Mouse (Mus musculus) neural tube, embryonic 12.5 days (tissue): ENCODE data around the gene Rab3a. TPM values are rescaled to one million over a fixed set of nuclear protein-coding genes. Genes with fewer than 3 reads are reported as not detected.

ENCODE experiments used
- ATAC-seq: fragments of 200-750 bp; cut with Nextera tagmentation; 2 replicates; pipeline ENCODE4 v1.8.0; 2017; ENCODE audit warnings: low read depth, mild to moderate bottlenecking, moderate TSS enrichment, moderate library complexity; ENCODE audit not compliant: low FRiP score
- H3K27ac ChIP-seq: fragments of 300-500 bp; sonication (generic); 2 replicates; pipeline ENCODE4 v1.5.1; 2016
- H3K27me3 ChIP-seq: fragments of 300-500 bp; sonication (generic); replicated peaks from 2 replicates; pipeline ENCODE4 v1.6.1; 2016; ENCODE audit warnings: mild to moderate bottlenecking
- H3K36me3 ChIP-seq: fragments of 300-500 bp; sonication (generic); 2 replicates; pipeline ENCODE4 v1.6.1; 2016; ENCODE audit warnings: mild to moderate bottlenecking
- H3K4me1 ChIP-seq: fragments of 300-500 bp; sonication (generic); 2 replicates; pipeline ENCODE4 v1.6.1; 2016
- H3K4me2 ChIP-seq: fragments of 300-500 bp; sonication (generic); replicated peaks from 2 replicates; pipeline ENCODE4 v1.6.1; 2016; ENCODE audit warnings: mild to moderate bottlenecking
- H3K4me3 ChIP-seq: fragments of 300-500 bp; sonication (generic); 2 replicates; pipeline ENCODE4 v1.5.1; 2016
- H3K9ac ChIP-seq: fragments of 300-500 bp; sonication (generic); 2 replicates; pipeline ENCODE4 v1.6.1; 2016; ENCODE audit warnings: mild to moderate bottlenecking
- H3K9me3 ChIP-seq: fragments of 300-500 bp; sonication (generic); 2 replicates; pipeline ENCODE4 v1.6.1; 2016; ENCODE audit warnings: mild to moderate bottlenecking
- WGBS: fragments of 180-500 bp; shearing (Covaris S2); methylation state at CpG from one replicate; pipeline ENCODE4 v1.1.7; 2016; 5-methylcytosine and 5-hydroxymethylcytosine counted together
- polyA plus RNA-seq: library from polyadenylated mRNA; unstranded; fragments of >200 nt; fragmentation: Nextera tagmentation; extraction: Ambion mirVana; gene quantifications from 2 replicates; pipeline ENCODE4 v1.2.1, GENCODE M21; 2016

Rab3a gene
- polyA plus RNA-seq, 1 experiment from 2014 or later, result 199 TPM

DNA sequence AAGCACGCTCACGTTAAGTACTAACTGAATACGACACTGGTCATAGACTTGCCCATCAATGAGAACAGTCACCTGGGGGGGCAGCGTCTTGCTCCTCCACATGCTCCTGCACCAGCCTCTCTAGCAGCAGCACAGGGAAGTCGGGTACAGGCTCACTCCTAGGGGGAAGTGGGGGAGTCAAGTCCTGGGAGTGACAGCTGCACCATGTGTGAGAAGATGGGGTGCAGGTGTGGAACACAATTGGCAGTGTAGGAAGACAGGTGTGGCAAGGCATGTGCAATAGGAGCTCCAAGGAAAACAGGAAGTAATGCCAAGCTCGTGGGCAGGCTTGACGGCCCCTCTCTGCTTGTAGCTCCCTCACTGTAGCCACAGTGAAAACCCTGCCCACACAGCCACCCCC, 16.7 kb downstream of the Rab3a start:
- WGBS, result 94% methylated on average over 7 of the region's 7 CpGs
- H3K4me1 ChIP-seq, result peaks cover 38% of the 10 kb centered on the region
- H3K36me3 ChIP-seq, result peaks cover 71% of the 10 kb centered on the region

DNA sequence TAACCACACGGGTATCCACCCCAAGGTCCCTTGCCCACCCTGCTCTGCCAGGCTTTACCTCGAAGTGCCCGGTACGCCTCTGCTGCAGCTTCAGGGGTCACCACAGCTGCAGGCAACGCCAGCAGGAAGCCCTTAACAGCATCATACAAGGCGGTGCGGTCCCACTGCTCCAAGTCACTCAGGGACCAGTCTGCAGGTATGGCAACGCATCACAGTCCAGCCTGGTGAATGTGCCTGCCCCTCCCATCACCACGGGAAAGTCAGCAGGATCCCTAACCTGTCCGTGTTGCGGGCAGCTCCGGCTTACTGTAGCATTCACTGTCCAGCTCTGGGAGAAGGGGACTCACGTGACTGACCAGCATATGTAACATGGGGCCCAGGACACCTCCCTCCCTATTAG, 17.6 kb downstream of the Rab3a start:
- Histone ChIP-seq H3K27ac (no peak overlapping the region), H3K36me3 (peaks cover 71% of the 10 kb centered on the region), H3K4me3 (no peak overlapping the region), H3K9ac (0 out of 2 replicates have a peak overlapping the region, but pooled peaks have one; percentile 5), H3K9me3 (no peaks in the 10 kb centered on the region), H3K4me1 (peaks cover 30% of the 10 kb centered on the region), H3K27me3 (peaks cover 2% of the 10 kb centered on the region; the same call in 1 of the 2 replicates), H3K4me2 (no peak overlapping the region)
- ATAC-seq, result no peak
- 94% methylated on average over 13 of the region's 13 CpGs for WGBS

More for the DNA sequence above, 16.7 kb downstream of the Rab3a start:
- Histone ChIP-seq H3K9ac (no peak overlapping the region), H3K9me3 (no peaks in the 10 kb centered on the region), H3K27me3 (peaks cover 2% of the 10 kb centered on the region; the same call in 1 of the 2 replicates), H3K4me3 (no peak overlapping the region), H3K27ac (no peak overlapping the region), H3K4me2 (no peak overlapping the region)
- ATAC-seq, result no peak

DNA sequence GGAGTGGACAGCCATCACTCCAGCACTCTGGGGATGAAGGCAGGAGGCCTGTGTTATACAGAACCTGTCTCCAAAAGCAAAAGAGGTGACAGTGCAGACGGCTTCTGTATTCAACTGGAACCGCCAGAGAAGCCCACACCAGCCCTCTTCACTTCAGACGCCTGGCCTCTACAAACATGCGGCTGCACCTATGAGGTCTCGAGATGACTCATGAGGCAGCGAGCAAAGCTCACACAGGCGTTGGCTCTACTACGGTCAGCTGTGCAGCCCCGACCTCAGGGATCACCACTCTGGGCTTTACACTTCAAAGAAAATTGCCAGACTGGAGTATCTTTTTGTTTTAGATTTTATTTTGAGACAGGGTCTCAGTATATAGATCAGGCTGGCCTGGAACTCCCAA, 18.4 kb downstream of the Rab3a start:
- 89% methylated on average over 9 of the region's 9 CpGs for WGBS
- ATAC-seq, result no peak
- Histone ChIP-seq H3K36me3 (peaks cover 66% of the 10 kb centered on the region), H3K9me3 (no peaks in the 10 kb centered on the region), H3K9ac (0 out of 2 replicates have a peak overlapping the region, but pooled peaks have one; percentile 13), H3K27me3 (no peaks in the 10 kb centered on the region; the same call in 1 of the 2 replicates), H3K27ac (no peak overlapping the region), H3K4me2 (0 out of 2 replicates have a peak overlapping the region, but pooled peaks have one; percentile 92), H3K4me3 (no peak overlapping the region), H3K4me1 (peaks cover 34% of the 10 kb centered on the region)

DNA sequence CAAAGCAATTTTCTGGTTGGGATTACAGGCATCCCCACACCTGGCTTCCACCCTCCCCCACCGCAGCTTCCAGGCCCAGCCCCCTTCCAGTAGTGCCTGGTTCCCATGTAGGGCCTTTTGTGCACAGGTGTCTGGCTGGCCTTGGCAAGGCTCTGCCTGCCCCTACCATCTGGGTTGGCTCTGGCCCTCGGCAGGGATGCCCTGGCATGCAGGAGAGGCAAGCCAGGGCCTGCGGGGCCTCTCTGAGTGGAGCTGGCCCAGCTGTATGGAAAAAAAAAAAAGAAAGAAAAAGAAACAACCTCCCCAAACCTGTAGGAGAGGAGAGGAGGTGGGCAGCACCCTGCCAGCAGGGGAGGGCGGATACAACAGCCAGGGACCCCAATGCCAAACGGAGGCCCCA, 18.9 kb downstream of the Rab3a start:
- Histone ChIP-seq H3K9me3 (no peaks in the 10 kb centered on the region), H3K4me3 (no peak overlapping the region), H3K9ac (peak overlapping the region; percentile 46; the same call in 1 of the 2 replicates), H3K4me2 (0 out of 2 replicates have a peak overlapping the region, but pooled peaks have one; percentile 92), H3K27me3 (no peaks in the 10 kb centered on the region), H3K27ac (no peak overlapping the region), H3K4me1 (peaks cover 39% of the 10 kb centered on the region), H3K36me3 (peaks cover 64% of the 10 kb centered on the region)
- ATAC-seq, result no peak
- 85% methylated on average over 5 of the region's 5 CpGs for WGBS

DNA sequence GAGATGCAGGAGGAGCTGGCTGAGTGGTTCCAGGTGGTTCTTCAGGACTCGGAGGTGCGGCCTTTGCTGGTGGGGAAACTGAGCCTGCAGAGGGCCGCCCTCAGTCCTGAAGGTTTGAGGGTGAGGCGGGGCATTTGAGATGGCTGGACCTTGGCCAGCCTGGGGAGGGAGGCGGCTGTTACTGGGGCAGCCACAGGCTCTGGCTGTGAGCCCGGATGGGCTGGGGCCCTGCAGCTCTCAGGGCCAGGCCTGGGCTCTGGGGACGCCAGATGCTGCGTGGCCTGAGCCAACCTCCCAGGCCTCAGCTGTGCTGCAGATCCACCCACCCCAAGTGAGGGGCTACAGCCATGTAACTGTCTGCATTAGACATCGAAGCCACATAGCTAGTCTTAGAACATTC, 19.4 kb downstream of the Rab3a start:
- ATAC-seq, result no peak
- Histone ChIP-seq H3K36me3 (peaks cover 64% of the 10 kb centered on the region), H3K9me3 (no peaks in the 10 kb centered on the region), H3K27ac (no peak overlapping the region), H3K4me1 (peaks cover 43% of the 10 kb centered on the region), H3K9ac (peak overlapping the region; percentile 46; the same call in 1 of the 2 replicates), H3K27me3 (no peaks in the 10 kb centered on the region), H3K4me3 (no peak overlapping the region), H3K4me2 (peak overlapping the region; percentile 92)
- WGBS, result 74% methylated on average over 9 of the region's 9 CpGs

DNA sequence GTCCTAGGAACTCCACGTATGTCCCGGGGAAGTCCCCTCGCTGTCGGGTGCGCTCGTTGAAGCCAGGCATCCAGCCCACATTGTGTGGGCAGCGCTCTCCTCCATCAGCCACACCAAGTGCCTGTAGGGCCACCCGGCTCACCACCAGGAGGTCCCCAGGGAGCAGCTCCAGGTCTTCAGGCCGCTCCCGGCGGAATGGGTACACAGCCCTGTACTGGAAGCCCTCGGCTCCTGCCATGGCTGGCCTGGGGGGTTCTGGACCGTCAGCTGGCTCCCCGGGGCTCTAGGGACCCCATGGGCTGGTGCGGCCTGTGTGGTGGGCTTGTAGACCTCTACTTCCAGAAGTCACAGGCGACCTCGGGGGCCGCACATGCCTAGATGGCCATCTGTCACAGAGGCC, 20.3 kb downstream of the Rab3a start:
- no peak overlapping the region for H3K4me3 ChIP-seq
- WGBS, result 96% methylated on average over 18 of the region's 18 CpGs
- no peak overlapping the region for H3K27ac ChIP-seq

DNA sequence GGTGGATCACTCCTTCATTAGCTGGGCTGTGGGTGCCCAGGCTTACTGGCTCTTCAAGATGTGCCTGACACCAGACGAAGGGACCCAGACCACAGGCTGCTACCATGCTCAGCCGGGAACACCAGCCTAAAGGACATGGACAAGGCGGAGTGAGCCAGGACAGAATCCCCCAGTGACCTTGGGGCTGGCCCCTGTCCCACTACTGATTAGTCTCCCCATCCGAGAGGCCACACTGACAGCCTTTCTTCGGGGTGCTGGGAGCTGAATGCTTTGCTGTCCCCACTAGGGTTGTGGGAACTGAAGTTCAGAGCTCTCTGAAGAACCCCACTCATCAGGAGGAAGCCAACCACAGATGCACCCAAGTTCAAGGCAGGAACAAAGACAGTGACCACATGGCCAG, 20.7 kb downstream of the Rab3a start:
- peaks cover 43% of the 10 kb centered on the region for H3K4me1 ChIP-seq
- H3K9me3 ChIP-seq, result no peaks in the 10 kb centered on the region
- no peak overlapping the region for H3K27ac ChIP-seq
- 89% methylated on average over 5 of the region's 5 CpGs for WGBS
- no peak for ATAC-seq
- peak overlapping the region; percentile 82 for H3K4me3 ChIP-seq
- no peaks in the 10 kb centered on the region for H3K27me3 ChIP-seq
- H3K4me2 ChIP-seq, result peak overlapping the region; percentile 92
- peaks cover 67% of the 10 kb centered on the region for H3K36me3 ChIP-seq
- H3K9ac ChIP-seq, result peak overlapping the region; percentile 97

More for the DNA sequence above, 20.3 kb downstream of the Rab3a start:
- peaks cover 67% of the 10 kb centered on the region for H3K36me3 ChIP-seq
- ATAC-seq, result no peak
- H3K27me3 ChIP-seq, result no peaks in the 10 kb centered on the region
- peak overlapping the region; percentile 46; the same call in 1 of the 2 replicates for H3K9ac ChIP-seq
- no peaks in the 10 kb centered on the region for H3K9me3 ChIP-seq
- H3K4me2 ChIP-seq, result peak overlapping the region; percentile 92; the same call in 1 of the 2 replicates
- H3K4me1 ChIP-seq, result peaks cover 43% of the 10 kb centered on the region

DNA sequence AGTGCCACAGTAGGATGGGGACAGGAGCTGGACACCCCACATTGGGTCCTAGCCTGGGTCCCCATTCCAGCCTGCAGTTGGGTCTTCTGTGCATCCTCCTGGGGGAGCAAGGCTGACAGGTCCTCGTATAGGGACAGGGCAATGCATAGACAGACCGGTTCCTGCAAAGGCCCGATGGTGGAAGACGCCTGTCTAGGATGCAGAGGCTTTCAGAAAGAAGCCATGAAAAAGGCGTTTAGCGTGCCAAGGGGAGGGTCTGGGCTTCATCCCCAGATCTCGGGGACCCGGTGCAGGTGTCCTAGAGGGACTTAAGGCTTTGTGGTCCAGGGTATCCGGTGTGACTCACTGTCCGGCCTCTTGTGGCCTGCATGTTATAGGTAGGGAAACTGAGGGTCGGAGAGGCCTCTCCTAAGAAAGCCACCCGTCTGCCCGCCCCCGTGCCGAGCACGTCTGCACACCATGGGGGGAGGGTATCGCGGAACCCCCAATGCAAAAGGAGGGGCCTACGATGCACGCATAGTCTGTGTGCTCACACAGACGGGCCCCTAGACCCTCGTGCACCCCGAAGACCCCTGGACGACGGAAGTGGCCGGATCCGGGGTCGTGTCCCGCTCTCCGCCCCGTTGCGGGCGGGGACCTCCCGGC, 21.5 kb downstream of the Rab3a start:
- H3K27me3 ChIP-seq, result no peaks in the 10 kb centered on the region
- 3% methylated on average over 34 of the region's 34 CpGs for WGBS
- peak overlapping the region; percentile 97 for H3K9ac ChIP-seq
- ATAC-seq, result peak; percentile 38; the same call in 1 of the 2 replicates
- H3K4me2 ChIP-seq, result peak overlapping the region; percentile 92
- no peaks in the 10 kb centered on the region for H3K9me3 ChIP-seq
- peak overlapping the region; percentile 82 for H3K4me3 ChIP-seq
- H3K36me3 ChIP-seq, result peaks cover 67% of the 10 kb centered on the region
- H3K4me1 ChIP-seq, result peaks cover 43% of the 10 kb centered on the region
- 0 out of 2 replicates have a peak overlapping the region, but pooled peaks have one; percentile 10 for H3K27ac ChIP-seq

DNA sequence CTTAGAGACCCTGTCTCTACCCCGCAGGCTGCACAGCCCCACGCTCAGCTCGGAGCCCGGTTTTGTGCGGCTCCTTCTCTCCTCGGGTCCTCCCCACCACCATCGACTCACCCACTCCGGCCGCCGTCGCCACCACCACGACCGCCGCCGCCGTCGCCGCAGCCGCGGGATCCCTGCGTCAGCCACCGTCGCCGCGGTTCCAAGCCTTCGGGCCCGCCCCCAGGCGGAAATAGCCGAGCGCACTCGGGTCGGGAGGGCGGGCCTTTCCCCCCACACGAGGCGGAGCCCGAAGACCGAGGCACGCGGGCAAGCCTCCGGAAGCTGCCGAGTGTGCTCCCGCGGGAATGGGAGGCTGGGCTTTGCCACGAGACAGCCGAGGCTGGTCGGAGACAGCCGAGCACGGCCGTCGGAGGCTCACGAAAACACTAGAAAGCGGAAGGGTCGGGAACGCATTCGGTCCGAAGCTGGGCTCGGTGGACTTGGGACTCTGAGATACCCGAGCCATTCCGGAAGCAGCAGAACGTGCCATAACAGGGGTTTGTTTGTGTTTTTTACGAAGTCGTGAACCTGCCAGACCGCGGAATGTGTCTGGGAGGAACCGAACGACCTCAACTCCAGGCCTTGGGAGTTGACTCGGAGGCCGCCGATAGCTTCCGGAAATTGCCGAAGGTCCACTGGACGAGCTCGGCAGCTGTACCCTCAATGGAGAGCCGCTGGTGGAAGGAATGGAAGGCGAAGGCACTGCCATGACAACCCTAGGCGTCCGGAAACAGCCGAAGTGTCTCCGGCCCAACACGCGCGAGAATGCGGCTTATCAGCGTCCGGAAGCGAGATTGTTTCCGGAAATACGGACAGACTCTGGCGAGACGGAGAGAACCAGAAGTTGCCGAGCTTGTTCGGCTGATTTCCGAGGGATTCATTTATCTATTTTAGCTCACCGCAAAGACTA, 22.3 kb downstream of the Rab3a start, which contains the start of gene Pik3r2:
Gene Pik3r2 (minus strand): TSS at position 218 of the 949 bp plus-strand sequence.
- under 1% methylated on average over 94 of the region's 94 CpGs for WGBS
- H3K36me3 ChIP-seq, result peaks cover 66% of the 10 kb centered on the region
- peak; percentile 92 for ATAC-seq
- peaks cover 43% of the 10 kb centered on the region for H3K4me1 ChIP-seq
- H3K9ac ChIP-seq, result peak within 1 kb of the TSS; percentile 97
- no peaks in the 10 kb centered on the region for H3K27me3 ChIP-seq
- H3K4me3 ChIP-seq, result peak within 1 kb of the TSS; percentile 82
- H3K4me2 ChIP-seq, result peak within 1 kb of the TSS; percentile 92
- no peaks in the 10 kb centered on the region for H3K9me3 ChIP-seq
- peak within 1 kb of the TSS; percentile 94 for H3K27ac ChIP-seq

DNA sequence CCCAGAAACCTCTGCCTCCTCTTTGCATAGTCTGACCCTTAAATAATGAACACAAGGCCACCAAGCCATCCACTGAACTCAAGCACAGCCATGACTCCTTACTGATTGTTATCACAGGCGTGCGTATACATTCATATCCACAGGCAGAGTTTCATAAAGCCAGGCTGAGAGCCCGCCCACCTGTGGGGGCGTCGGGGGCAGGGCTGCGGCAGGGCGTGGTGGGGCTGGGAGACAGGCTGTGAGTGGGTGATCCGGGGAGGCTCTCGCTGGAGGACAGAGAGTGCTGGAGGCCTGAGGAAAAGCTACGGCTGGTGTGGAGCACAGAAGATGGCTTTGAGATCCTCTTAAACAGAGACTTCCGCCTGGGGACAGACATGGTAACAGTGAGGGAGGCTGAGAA, 25.6 kb downstream of the Rab3a start:
- H3K4me1 ChIP-seq, result peaks cover 24% of the 10 kb centered on the region
- no peak overlapping the region for H3K4me3 ChIP-seq
- ATAC-seq, result no peak
- H3K4me2 ChIP-seq, result no peak overlapping the region
- WGBS, result 81% methylated on average over 11 of the region's 11 CpGs
- H3K27ac ChIP-seq, result no peak overlapping the region
- H3K36me3 ChIP-seq, result peaks cover 58% of the 10 kb centered on the region
- peak overlapping the region; percentile 42; the same call in 1 of the 2 replicates for H3K9ac ChIP-seq
- no peaks in the 10 kb centered on the region for H3K27me3 ChIP-seq
- no peaks in the 10 kb centered on the region for H3K9me3 ChIP-seq

DNA sequence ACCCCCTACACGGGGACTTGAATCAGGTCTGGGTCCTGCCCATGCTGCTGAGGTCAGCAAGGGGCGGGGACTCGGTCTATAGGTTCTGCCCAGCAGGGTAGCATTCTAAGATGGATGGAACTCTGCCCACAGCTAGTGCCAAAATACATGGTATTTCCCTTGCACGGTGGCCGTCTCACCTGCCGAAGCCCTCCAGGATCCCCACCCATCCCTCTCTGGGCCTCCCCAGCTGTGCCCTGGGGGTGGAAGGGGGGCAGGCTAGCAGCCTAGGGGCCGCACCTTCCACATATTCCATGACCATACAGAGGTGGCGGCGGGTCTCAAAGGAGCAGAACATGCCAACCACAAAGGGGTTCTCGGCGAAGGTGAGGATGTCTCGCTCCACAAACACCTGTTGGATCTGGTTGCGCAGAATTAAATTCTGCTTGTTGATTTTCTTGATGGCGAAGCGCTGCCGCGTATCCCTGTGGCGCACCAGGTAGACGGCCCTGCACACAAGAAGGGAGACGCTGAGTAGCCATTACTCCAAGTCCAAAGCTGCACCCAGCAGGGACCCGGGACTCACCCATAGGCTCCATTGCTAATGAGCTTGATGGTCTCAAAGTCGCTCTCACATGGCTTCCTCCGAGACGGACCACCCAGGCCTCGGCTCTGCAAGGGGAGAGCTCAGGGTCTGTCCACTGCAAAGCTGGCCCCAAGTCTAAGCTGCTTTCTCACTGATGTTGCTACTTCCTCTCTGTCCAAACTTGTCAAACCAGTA, 32.0 kb downstream of the Rab3a start:
- 0 out of 2 replicates have a peak, but pooled peaks cover 5% of the 10 kb centered on the region for H3K27me3 ChIP-seq
- peaks cover 11% of the 10 kb centered on the region for H3K4me1 ChIP-seq
- 87% methylated on average over 25 of the region's 25 CpGs for WGBS
- ATAC-seq, result no peak
- no peak overlapping the region for H3K4me2 ChIP-seq
- no peak overlapping the region for H3K27ac ChIP-seq
- no peak overlapping the region for H3K4me3 ChIP-seq
- H3K9me3 ChIP-seq, result no peaks in the 10 kb centered on the region
- H3K36me3 ChIP-seq, result peaks cover 65% of the 10 kb centered on the region
- no peak overlapping the region for H3K9ac ChIP-seq
